Mouse (Mus musculus): ENCODE data around the gene Cbx2. TPM values are rescaled to one million over a fixed set of nuclear protein-coding genes. Genes with fewer than 3 reads are reported as not detected.

Gene Cbx2
- polyA plus RNA-seq, 1 experiment from 2014 or later, result 5.7 TPM

GRCm38 (mm10) chr11:119033874-119034558, 11.3 kb downstream of the Cbx2 start:
- WGBS, result 1% methylated on average over 26 of the region's 26 CpGs
- H3K36me3 ChIP-seq (ENCODE audit: control insufficient read depth, insufficient read depth, low read length), result peaks cover 23% of the 10 kb centered on the region
- H3K4me2 ChIP-seq (ENCODE audit: low read depth, low read length), result peak overlapping the region; percentile 26; the same call in 1 of the 2 replicates
- H3K9ac ChIP-seq (replicated peaks; ENCODE audit: low read depth, low read length), result no peak overlapping the region
- H3K4me1 ChIP-seq (ENCODE audit: control insufficient read depth, insufficient read depth, low read length), result peaks cover 18% of the 10 kb centered on the region
- H3K27me3 ChIP-seq (ENCODE audit: control insufficient read depth, insufficient read depth, low read length), result peaks cover 25% of the 10 kb centered on the region
- H3K4me3 ChIP-seq (ENCODE audit: low read depth, low read length), result no peak overlapping the region
- peak; percentile 26; the same call in 1 of the 2 replicates for ATAC-seq (ENCODE audit: low read depth)
- no peaks in the 10 kb centered on the region for H3K9me3 ChIP-seq (ENCODE audit: control insufficient read depth, low read length)
- no peak overlapping the region for H3K27ac ChIP-seq (ENCODE audit: low read depth, low read length)

- Histone ChIP-seq H3K4me3 (ENCODE audit: low read depth, low read length) (no peak overlapping the region), H3K36me3 (ENCODE audit: control insufficient read depth, insufficient read depth, low read length) (peaks cover 17% of the 10 kb centered on the region), H3K27ac (ENCODE audit: low read depth, low read length) (no peak overlapping the region), H3K4me2 (ENCODE audit: low read depth, low read length) (peak overlapping the region; percentile 26; the same call in 1 of the 2 replicates), H3K9ac (replicated peaks; ENCODE audit: low read depth, low read length) (no peak overlapping the region), H3K9me3 (ENCODE audit: control insufficient read depth, low read length) (no peaks in the 10 kb centered on the region), H3K27me3 (ENCODE audit: control insufficient read depth, insufficient read depth, low read length) (peaks cover 27% of the 10 kb centered on the region), H3K4me1 (ENCODE audit: control insufficient read depth, insufficient read depth, low read length) (peaks cover 24% of the 10 kb centered on the region)
- ATAC-seq (ENCODE audit: low read depth), result no peak
- 4% methylated on average over 19 of the region's 19 CpGs for WGBS
These were observed 11.9 kb downstream of the Cbx2 start for GRCm38 (mm10) chr11:119034635-119035034.

GRCm38 (mm10) chr11:119035094-119035685, 12.4 kb downstream of the Cbx2 start:
- peaks cover 13% of the 10 kb centered on the region for H3K36me3 ChIP-seq (ENCODE audit: control insufficient read depth, insufficient read depth, low read length)
- no peak overlapping the region for H3K9ac ChIP-seq (replicated peaks; ENCODE audit: low read depth, low read length)
- no peaks in the 10 kb centered on the region for H3K9me3 ChIP-seq (ENCODE audit: control insufficient read depth, low read length)
- no peak overlapping the region for H3K4me3 ChIP-seq (ENCODE audit: low read depth, low read length)
- no peak overlapping the region for H3K27ac ChIP-seq (ENCODE audit: low read depth, low read length)
- H3K27me3 ChIP-seq (ENCODE audit: control insufficient read depth, insufficient read depth, low read length), result peaks cover 27% of the 10 kb centered on the region
- ATAC-seq (ENCODE audit: low read depth), result no peak
- H3K4me1 ChIP-seq (ENCODE audit: control insufficient read depth, insufficient read depth, low read length), result peaks cover 30% of the 10 kb centered on the region
- WGBS, result 3% methylated on average over 21 of the region's 21 CpGs
- H3K4me2 ChIP-seq (ENCODE audit: low read depth, low read length), result no peak overlapping the region

- peaks cover 8% of the 10 kb centered on the region; the same call in 1 of the 2 replicates for H3K36me3 ChIP-seq (ENCODE audit: control insufficient read depth, insufficient read depth, low read length)
- H3K9ac ChIP-seq (replicated peaks; ENCODE audit: low read depth, low read length), result no peak overlapping the region
- no peak overlapping the region for H3K27ac ChIP-seq (ENCODE audit: low read depth, low read length)
- peaks cover 30% of the 10 kb centered on the region for H3K4me1 ChIP-seq (ENCODE audit: control insufficient read depth, insufficient read depth, low read length)
- no peak for ATAC-seq (ENCODE audit: low read depth)
- H3K4me3 ChIP-seq (ENCODE audit: low read depth, low read length), result no peak overlapping the region
- 3% methylated on average over 21 of the region's 21 CpGs for WGBS
- peaks cover 27% of the 10 kb centered on the region for H3K27me3 ChIP-seq (ENCODE audit: control insufficient read depth, insufficient read depth, low read length)
- no peak overlapping the region for H3K4me2 ChIP-seq (ENCODE audit: low read depth, low read length)
- no peaks in the 10 kb centered on the region for H3K9me3 ChIP-seq (ENCODE audit: control insufficient read depth, low read length)
These were observed 13.0 kb downstream of the Cbx2 start for GRCm38 (mm10) chr11:119035686-119036165.

- H3K4me1 ChIP-seq (ENCODE audit: control insufficient read depth, insufficient read depth, low read length), result peaks cover 30% of the 10 kb centered on the region
- peak overlapping the region; percentile 30; the same call in 1 of the 2 replicates for H3K4me3 ChIP-seq (ENCODE audit: low read depth, low read length)
- ATAC-seq (ENCODE audit: low read depth), result no peak
- peaks cover 27% of the 10 kb centered on the region for H3K27me3 ChIP-seq (ENCODE audit: control insufficient read depth, insufficient read depth, low read length)
- H3K36me3 ChIP-seq (ENCODE audit: control insufficient read depth, insufficient read depth, low read length), result peaks cover 8% of the 10 kb centered on the region; the same call in 1 of the 2 replicates
- 5% methylated on average over 15 of the region's 15 CpGs for WGBS
- H3K4me2 ChIP-seq (ENCODE audit: low read depth, low read length), result no peak overlapping the region
- H3K27ac ChIP-seq (ENCODE audit: low read depth, low read length), result no peak overlapping the region
- no peaks in the 10 kb centered on the region for H3K9me3 ChIP-seq (ENCODE audit: control insufficient read depth, low read length)
- H3K9ac ChIP-seq (replicated peaks; ENCODE audit: low read depth, low read length), result no peak overlapping the region
These were observed 13.7 kb downstream of the Cbx2 start for GRCm38 (mm10) chr11:119036447-119036846.

DNA sequence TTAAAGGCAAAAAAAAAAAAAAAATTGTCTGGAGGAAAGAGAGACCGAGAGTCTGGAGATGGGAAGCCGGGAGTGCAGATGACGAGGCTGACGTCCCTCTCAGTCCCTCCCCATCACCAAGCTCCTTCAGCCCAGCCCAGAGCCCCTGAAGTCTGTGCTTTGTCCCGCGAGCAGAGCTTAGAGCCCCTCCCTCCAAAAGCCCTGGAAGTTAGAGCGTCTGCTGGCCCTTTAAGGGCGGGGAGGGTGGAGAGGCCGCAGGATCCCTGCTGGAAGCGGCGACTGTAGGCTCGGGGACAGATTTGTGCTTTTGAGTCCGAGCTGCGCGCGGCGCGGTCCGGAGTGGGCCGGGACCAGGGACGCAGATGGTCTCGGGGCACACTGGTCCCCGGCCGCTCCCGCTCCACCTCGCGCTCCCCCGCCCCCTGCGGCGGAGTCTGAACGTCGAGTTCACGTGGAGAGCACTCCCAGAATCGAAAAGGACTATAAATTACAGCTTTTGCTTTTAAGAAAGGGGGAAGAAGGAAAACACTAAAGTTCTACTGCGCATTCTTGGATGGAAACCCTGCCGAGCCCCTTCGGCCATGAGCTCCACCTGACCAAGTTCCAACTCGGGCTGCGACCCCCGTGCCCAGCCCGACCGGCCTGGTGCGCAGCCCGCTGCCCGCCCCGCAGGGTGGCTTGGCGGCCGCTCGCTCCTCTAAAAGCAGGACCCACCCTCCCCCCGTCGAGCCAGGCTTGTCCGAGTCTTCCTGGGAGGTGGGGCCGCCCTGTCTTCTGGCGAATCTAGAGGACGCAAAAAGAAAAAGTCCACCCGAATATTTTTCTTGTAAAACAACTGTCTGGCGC, 14.4 kb downstream of the Cbx2 start:
- Histone ChIP-seq H3K4me1 (ENCODE audit: control insufficient read depth, insufficient read depth, low read length) (peaks cover 35% of the 10 kb centered on the region), H3K27ac (ENCODE audit: low read depth, low read length) (no peak overlapping the region), H3K4me2 (ENCODE audit: low read depth, low read length) (peak overlapping the region; percentile 56), H3K9me3 (ENCODE audit: control insufficient read depth, low read length) (no peaks in the 10 kb centered on the region), H3K9ac (replicated peaks; ENCODE audit: low read depth, low read length) (peak overlapping the region; percentile 37), H3K36me3 (ENCODE audit: control insufficient read depth, insufficient read depth, low read length) (peaks cover 8% of the 10 kb centered on the region; the same call in 1 of the 2 replicates), H3K4me3 (ENCODE audit: low read depth, low read length) (peak overlapping the region; percentile 30), H3K27me3 (ENCODE audit: control insufficient read depth, insufficient read depth, low read length) (peaks cover 31% of the 10 kb centered on the region)
- 3% methylated on average over 57 of the region's 57 CpGs for WGBS
- no peak for ATAC-seq (ENCODE audit: low read depth)

DNA sequence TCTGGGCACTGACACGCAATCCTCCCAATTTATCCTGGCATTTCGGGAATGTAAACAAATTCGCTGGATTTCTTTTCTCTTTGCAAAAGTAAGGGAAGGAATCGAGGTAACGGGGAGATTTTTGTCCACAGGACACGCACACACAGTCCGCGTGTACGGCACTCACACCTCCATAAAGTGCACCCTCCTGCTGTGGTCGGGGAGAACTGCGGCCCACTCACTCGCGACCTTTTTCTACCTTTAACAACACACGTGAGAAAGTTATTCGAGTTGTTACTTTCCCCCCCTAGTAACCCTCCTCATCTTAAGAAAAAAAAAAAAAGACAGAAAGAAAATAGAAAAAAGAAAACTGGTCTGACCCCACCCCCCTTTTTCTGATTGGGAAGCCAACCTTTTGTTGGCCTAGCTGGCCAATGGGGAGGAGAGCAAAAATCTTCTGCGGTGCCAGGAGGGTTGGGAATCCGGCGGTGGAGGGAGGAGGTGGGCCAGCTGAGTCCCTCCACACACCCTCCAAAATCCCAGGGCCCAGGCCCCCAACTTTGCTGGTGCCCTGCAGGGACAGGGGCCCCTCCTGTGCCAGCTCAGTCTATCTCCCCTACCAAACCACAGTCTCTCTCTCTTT, 15.1 kb downstream of the Cbx2 start:
- ATAC-seq (ENCODE audit: low read depth), result no peak
- Histone ChIP-seq H3K36me3 (ENCODE audit: control insufficient read depth, insufficient read depth, low read length) (peaks cover 8% of the 10 kb centered on the region; the same call in 1 of the 2 replicates), H3K4me1 (ENCODE audit: control insufficient read depth, insufficient read depth, low read length) (peaks cover 37% of the 10 kb centered on the region)

DNA sequence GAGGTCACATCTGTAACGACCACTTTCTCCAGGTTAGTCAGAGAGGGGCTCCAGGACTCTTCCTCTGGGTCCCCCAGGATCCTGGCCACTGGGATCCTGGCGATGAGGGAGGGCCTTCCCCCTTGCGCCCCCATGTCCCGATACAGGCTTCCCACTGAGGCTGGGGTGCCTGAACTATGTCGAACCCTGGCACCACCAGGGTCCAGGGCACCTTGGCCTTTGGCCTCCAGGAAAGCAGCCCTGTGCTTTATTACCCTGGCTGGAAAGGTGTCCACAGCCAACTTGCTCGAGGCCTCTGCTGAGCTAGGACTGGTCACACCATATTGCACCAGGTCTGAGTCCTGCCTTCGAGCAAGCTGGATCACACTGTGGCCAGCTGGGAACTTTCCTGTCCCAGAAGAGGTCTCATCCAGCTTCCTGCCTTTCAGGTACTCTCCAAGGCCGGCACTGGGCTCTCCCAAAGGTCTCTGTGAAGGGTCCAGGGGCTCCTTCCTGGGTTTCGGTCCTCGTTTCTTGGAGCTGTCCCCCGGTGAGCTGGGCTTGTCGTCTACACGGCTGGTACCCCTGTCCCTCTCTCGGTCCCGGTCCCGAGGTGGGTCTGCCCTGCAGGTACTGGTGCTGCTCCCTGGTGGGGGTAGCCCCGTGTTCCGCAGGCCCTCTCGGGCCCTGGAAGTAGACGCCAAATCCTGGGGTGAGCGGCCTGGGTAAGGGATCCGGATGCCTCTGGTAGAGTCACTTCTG, 16.2 kb downstream of the Cbx2 start:
- Histone ChIP-seq H3K9me3 (ENCODE audit: control insufficient read depth, low read length) (no peaks in the 10 kb centered on the region), H3K4me2 (ENCODE audit: low read depth, low read length) (peak overlapping the region; percentile 18; the same call in 1 of the 2 replicates), H3K36me3 (ENCODE audit: control insufficient read depth, insufficient read depth, low read length) (peaks cover 8% of the 10 kb centered on the region; the same call in 1 of the 2 replicates), H3K4me1 (ENCODE audit: control insufficient read depth, insufficient read depth, low read length) (peaks cover 37% of the 10 kb centered on the region), H3K27me3 (ENCODE audit: control insufficient read depth, insufficient read depth, low read length) (peaks cover 36% of the 10 kb centered on the region), H3K4me3 (ENCODE audit: low read depth, low read length) (no peak overlapping the region), H3K27ac (ENCODE audit: low read depth, low read length) (no peak overlapping the region), H3K9ac (replicated peaks; ENCODE audit: low read depth, low read length) (no peak overlapping the region)
- ATAC-seq (ENCODE audit: low read depth), result no peak
- WGBS, result 23% methylated on average over 22 of the region's 22 CpGs

More for the DNA sequence above, 15.1 kb downstream of the Cbx2 start:
- peak overlapping the region; percentile 56 for H3K4me2 ChIP-seq (ENCODE audit: low read depth, low read length)
- no peak overlapping the region for H3K27ac ChIP-seq (ENCODE audit: low read depth, low read length)
- 12% methylated on average over 18 of the region's 18 CpGs for WGBS
- peaks cover 31% of the 10 kb centered on the region for H3K27me3 ChIP-seq (ENCODE audit: control insufficient read depth, insufficient read depth, low read length)
- peak overlapping the region; percentile 30 for H3K4me3 ChIP-seq (ENCODE audit: low read depth, low read length)
- no peaks in the 10 kb centered on the region for H3K9me3 ChIP-seq (ENCODE audit: control insufficient read depth, low read length)
- no peak overlapping the region for H3K9ac ChIP-seq (replicated peaks; ENCODE audit: low read depth, low read length)

All from neural tube, embryonic 14.5 days (tissue).